In genomic region chr12:70910241-70910720, GRCm38 (mm10) we compare ENCODE assay signal across 8 mouse cellular contexts. TPM values are rescaled to one million over a fixed set of nuclear protein-coding genes. Genes with fewer than 3 reads are reported as not detected.
A peak's percentile ranks its signal among the peaks of the same experiment; 100 is the strongest.
DNase-seq lines count a peak whose midpoint lies in the region; ATAC-seq and TF ChIP-seq lines count a peak whose summit lies in the region.

No protein-coding gene starts in this region.

- TF ChIP-seq CTCF in brain, embryonic 14.5 days (IDR thresholded peaks at IDR 0.05; ENCODE audit: borderline replicate concordance, extremely low read depth, insufficient read depth, insufficient read length), result peak; percentile 88

- no peak for TF ChIP-seq POLR2A in brain, embryonic 14.5 days (IDR thresholded peaks at IDR 0.05; ENCODE audit: borderline replicate concordance, extremely low read depth, insufficient read depth, insufficient read length, poor library complexity, severe bottlenecking)
- TF ChIP-seq POLR2A in myocyte (IDR thresholded peaks at IDR 0.05; ENCODE audit: insufficient read length, low read depth), result no peak

- peaks cover 18% of the 10 kb centered on the region for H3K4me1 ChIP-seq in heart, embryonic 12.5 days (replicated peaks)
- H3K4me1 ChIP-seq in kidney, embryonic 16.5 days (ENCODE audit: insufficient read depth, low read length), result no peaks in the 10 kb centered on the region
- no peaks in the 10 kb centered on the region for H3K4me1 ChIP-seq in liver, embryonic 11.5 days (replicated peaks; ENCODE audit: control insufficient read depth, insufficient read depth, low read length)

- no peak overlapping the region for H3K27ac ChIP-seq in heart, embryonic 12.5 days (ENCODE audit: poor library complexity, severe bottlenecking)
- H3K27ac ChIP-seq in kidney, embryonic 16.5 days (ENCODE audit: low read length), result no peak overlapping the region
- H3K27ac ChIP-seq in liver, embryonic 11.5 days (ENCODE audit: low read depth, low read length), result no peak overlapping the region

- 0 out of 2 replicates have a peak, but pooled peaks cover 5% of the 10 kb centered on the region for H3K9me3 ChIP-seq in heart, embryonic 12.5 days (replicated peaks)
- no peaks in the 10 kb centered on the region for H3K9me3 ChIP-seq in kidney, embryonic 16.5 days (ENCODE audit: low read length)
- no peaks in the 10 kb centered on the region for H3K9me3 ChIP-seq in liver, embryonic 11.5 days (ENCODE audit: control insufficient read depth, low read length)

- H3K4me3 ChIP-seq in heart, embryonic 12.5 days, result no peak overlapping the region
- H3K4me3 ChIP-seq in kidney, embryonic 16.5 days (ENCODE audit: low read length), result no peak overlapping the region
- H3K4me3 ChIP-seq in liver, embryonic 11.5 days (ENCODE audit: low read depth, low read length), result no peak overlapping the region
- no peak overlapping the region for H3K4me3 ChIP-seq in myocyte

- no peaks in the 10 kb centered on the region for H3K27me3 ChIP-seq in heart, embryonic 12.5 days (replicated peaks)
- 0 out of 2 replicates have a peak, but pooled peaks cover 3% of the 10 kb centered on the region for H3K27me3 ChIP-seq in kidney, embryonic 16.5 days (ENCODE audit: insufficient read depth, low read length)
- peaks cover 4% of the 10 kb centered on the region; the same call in 1 of the 2 replicates for H3K27me3 ChIP-seq in liver, embryonic 11.5 days (replicated peaks; ENCODE audit: control insufficient read depth, insufficient read depth, low read length)
- H3K27me3 ChIP-seq in myocyte (ENCODE audit: control insufficient read depth, insufficient read depth, insufficient read length), result no peaks in the 10 kb centered on the region

- no peak overlapping the region for H3K4me2 ChIP-seq in heart, embryonic 12.5 days
- no peak overlapping the region for H3K4me2 ChIP-seq in kidney, embryonic 16.5 days (replicated peaks; ENCODE audit: low read depth, low read length)
- H3K4me2 ChIP-seq in liver, embryonic 11.5 days, result no peak overlapping the region
- peak overlapping the region; percentile 44 for H3K4me2 ChIP-seq in myocyte (ENCODE audit: low read depth)

- WGBS in heart, embryonic 12.5 days, result 13% methylated on average over 9 of the region's 9 CpGs
- WGBS in kidney, embryonic 16.5 days, result 13% methylated on average over 9 of the region's 9 CpGs
- WGBS in liver, embryonic 11.5 days, result 10% methylated on average over 9 of the region's 9 CpGs

- no peaks in the 10 kb centered on the region for H3K36me3 ChIP-seq in heart, embryonic 12.5 days
- no peaks in the 10 kb centered on the region for H3K36me3 ChIP-seq in kidney, embryonic 16.5 days (ENCODE audit: insufficient read depth, low read length)
- H3K36me3 ChIP-seq in liver, embryonic 11.5 days (ENCODE audit: control insufficient read depth, insufficient read depth, low read length), result no peaks in the 10 kb centered on the region
- no peaks in the 10 kb centered on the region for H3K36me3 ChIP-seq in myocyte (ENCODE audit: control insufficient read depth, insufficient read depth)

- peak; percentile 85 for DNase-seq in CD4-positive, CD25-positive, alpha-beta regulatory T cell, adult 2 months (ENCODE audit: low read depth, low spot score)
- peak; percentile 78 for DNase-seq in brain, embryonic 14.5 days (ENCODE audit: low read depth)
- peak; percentile 66 for DNase-seq in liver, embryonic 11.5 days (ENCODE audit: low spot score)
- peak; percentile 50 to 63 for DNase-seq in spleen, postnatal 36 days (ENCODE audit: low spot score in 2 of 2)

- ATAC-seq in erythroid progenitor cell, adult 5-6 weeks (replicated peaks; ENCODE audit: low FRiP score, poor library complexity, severe bottlenecking), result peak; percentile 68
- ATAC-seq in heart, embryonic 12.5 days (ENCODE audit: insufficient number of reproducible peaks, low FRiP score), result 0 out of 2 replicates have a peak, but pooled peaks have one; percentile 44
- peak; percentile 69 for ATAC-seq in kidney, embryonic 16.5 days (ENCODE audit: low FRiP score, low TSS enrichment)
- ATAC-seq in liver, embryonic 11.5 days (replicated peaks; ENCODE audit: low FRiP score), result peak; percentile 54

- no peak overlapping the region for H3ac ChIP-seq in myocyte (ENCODE audit: control insufficient read depth, insufficient read length)

- no peak overlapping the region for H3K9ac ChIP-seq in heart, embryonic 12.5 days
- H3K9ac ChIP-seq in kidney, embryonic 16.5 days (replicated peaks; ENCODE audit: low read length), result 0 out of 2 replicates have a peak overlapping the region, but pooled peaks have one; percentile 27
- H3K9ac ChIP-seq in liver, embryonic 11.5 days (ENCODE audit: low read depth, low read length), result no peak overlapping the region

- no peaks in the 10 kb centered on the region for H3K79me2 ChIP-seq in myocyte (ENCODE audit: control insufficient read depth, insufficient read depth)

TF ChIP-seq in myocyte, 11 proteins besides CTCF, POLR2A, EP300 and RAD21:
- TF ChIP-seq CEBPB (IDR thresholded peaks at IDR 0.05; ENCODE audit: insufficient read depth, poor library complexity, severe bottlenecking), result 0 out of 2 replicates have a peak, but pooled peaks have one; percentile 54
- TF ChIP-seq TCF3 (IDR thresholded peaks at IDR 0.05; ENCODE audit: insufficient read length, low read depth), result no peak

RNA-seq across cellular contexts. Expression of gene Actr10, which starts 27.4 kb away (rescaled TPM):
- polyA plus RNA-seq in brain, embryonic 14.5 days (2012; rRNA removed), result 112 and 132 TPM in 2 replicates
- 47.2 and 48.6 TPM in 2 replicates for total RNA-seq in erythroid progenitor cell, adult 5-6 weeks (2015; ENCODE audit: low replicate concordance)
- 11.7 and 11.9 TPM in 2 replicates for total RNA-seq in erythroid progenitor cell, adult 5-6 weeks (2017; ENCODE audit: low replicate concordance)
- polyA plus RNA-seq in heart, embryonic 12.5 days (2016; fragmentation: Nextera tagmentation; extraction: Ambion mirVana), result 196 and 197 TPM in 2 replicates
- 231 and 240 TPM in 2 replicates for polyA plus RNA-seq in kidney, embryonic 16.5 days (2015; fragmentation: Nextera tagmentation; extraction: Ambion mirVana)
- polyA plus RNA-seq in liver, embryonic 11.5 days (2014; fragmentation: Nextera tagmentation; extraction: Ambion mirVana), result 197 and 201 TPM in 2 replicates
- 123 TPM for polyA plus RNA-seq in myocyte (2012; fragmentation: generic; extraction: Trizol)
